Mouse (Mus musculus): ENCODE results near the gene Lonp2.

Gene Lonp2

GRCm38 (mm10) chr8:86623911-86624731, at the start of gene Lonp2:
Gene Lonp2, plus strand, starts transcription at chr8:86624043.
- peak; percentile 75 for DNase-seq (ENCODE audit: extremely low spot score, low read depth, low spot score)

GRCm38 (mm10) chr8:86577547-86577946, 46.3 kb upstream of the Lonp2 start:
- no peak for DNase-seq (ENCODE audit: extremely low spot score, low read depth, low spot score)

- DNase-seq (ENCODE audit: extremely low spot score, low read depth, low spot score): no peak
Measured at GRCm38 (mm10) chr8:86578076-86578475, 45.8 kb upstream of the Lonp2 start.

- no peak for DNase-seq (ENCODE audit: extremely low spot score, low read depth, low spot score)
Measured at GRCm38 (mm10) chr8:86578693-86579092, 45.1 kb upstream of the Lonp2 start.

- DNase-seq (ENCODE audit: extremely low spot score, low read depth, low spot score): no peak
Measured at GRCm38 (mm10) chr8:86580458-86580857, 43.4 kb upstream of the Lonp2 start, which contains the start of gene Abcc12. Gene Abcc12, minus strand, starts transcription at chr8:86580686.

GRCm38 (mm10) chr8:86581921-86582331, 41.9 kb upstream of the Lonp2 start:
- no peak for DNase-seq (ENCODE audit: extremely low spot score, low read depth, low spot score)

- DNase-seq (ENCODE audit: extremely low spot score, low read depth, low spot score): peak; percentile 86
Measured at GRCm38 (mm10) chr8:86585118-86585517, 38.7 kb upstream of the Lonp2 start.

- peak; percentile 56 for DNase-seq (ENCODE audit: extremely low spot score, low read depth, low spot score)
Measured at GRCm38 (mm10) chr8:86585532-86585931, 38.3 kb upstream of the Lonp2 start.

GRCm38 (mm10) chr8:86586058-86586457, 37.8 kb upstream of the Lonp2 start:
- no peak for DNase-seq (ENCODE audit: extremely low spot score, low read depth, low spot score)

GRCm38 (mm10) chr8:86586642-86587041, 37.2 kb upstream of the Lonp2 start:
- no peak for DNase-seq (ENCODE audit: extremely low spot score, low read depth, low spot score)

GRCm38 (mm10) chr8:86588338-86588737, 35.5 kb upstream of the Lonp2 start:
- DNase-seq (ENCODE audit: extremely low spot score, low read depth, low spot score): no peak

GRCm38 (mm10) chr8:86593099-86593498, 30.7 kb upstream of the Lonp2 start:
- DNase-seq (ENCODE audit: extremely low spot score, low read depth, low spot score): no peak

- no peak for DNase-seq (ENCODE audit: extremely low spot score, low read depth, low spot score)
Measured at GRCm38 (mm10) chr8:86594159-86594796, 29.6 kb upstream of the Lonp2 start.

GRCm38 (mm10) chr8:86595671-86596070, 28.2 kb upstream of the Lonp2 start:
- no peak for DNase-seq (ENCODE audit: extremely low spot score, low read depth, low spot score)

- DNase-seq (ENCODE audit: extremely low spot score, low read depth, low spot score): no peak
Measured at GRCm38 (mm10) chr8:86597681-86598080, 26.2 kb upstream of the Lonp2 start.

- DNase-seq (ENCODE audit: extremely low spot score, low read depth, low spot score): no peak
Measured at GRCm38 (mm10) chr8:86599299-86599698, 24.5 kb upstream of the Lonp2 start.

GRCm38 (mm10) chr8:86600311-86600710, 23.5 kb upstream of the Lonp2 start:
- no peak for DNase-seq (ENCODE audit: extremely low spot score, low read depth, low spot score)

- DNase-seq (ENCODE audit: extremely low spot score, low read depth, low spot score): no peak
Measured at GRCm38 (mm10) chr8:86603174-86603573, 20.7 kb upstream of the Lonp2 start.

- no peak for DNase-seq (ENCODE audit: extremely low spot score, low read depth, low spot score)
Measured at GRCm38 (mm10) chr8:86604676-86605075, 19.2 kb upstream of the Lonp2 start.

GRCm38 (mm10) chr8:86613798-86614197, 10.0 kb upstream of the Lonp2 start:
- DNase-seq (ENCODE audit: extremely low spot score, low read depth, low spot score): no peak

GRCm38 (mm10) chr8:86615095-86615769, 8.6 kb upstream of the Lonp2 start:
- DNase-seq (ENCODE audit: extremely low spot score, low read depth, low spot score): no peak
